26 mouse cellular contexts compared by ENCODE assay signal in the genomic region with DNA sequence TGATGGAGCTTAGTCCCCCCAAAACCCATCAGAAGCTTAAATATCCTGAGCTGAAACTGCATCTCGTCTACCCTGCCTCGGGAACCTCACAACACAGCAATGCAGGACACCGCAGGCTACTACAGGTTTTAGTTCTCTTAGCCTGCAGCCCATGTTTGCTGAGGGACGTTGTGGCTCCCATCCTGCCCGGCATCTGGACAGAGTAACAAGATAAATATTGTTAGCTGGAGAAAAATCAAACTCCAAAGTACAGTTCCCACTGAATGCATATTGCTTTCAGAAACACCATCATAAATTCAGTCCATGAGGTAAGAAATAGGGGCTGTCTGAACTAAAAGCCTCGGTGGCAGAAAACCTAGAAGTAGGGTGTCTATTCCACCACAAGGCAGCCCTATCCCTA.
"Had no signal": no experiment of that assay in that cellular context is flagged by ENCODE, and none has a peak within 500 bp of the region (broad histone marks: within the 10 kb centered on the region; RNA-seq: fewer than 3 reads in every experiment).

No protein-coding gene starts in this region.

- H3K36me3 ChIP-seq: heart, embryonic 10.5 days; heart, embryonic 12.5 days; hindbrain, embryonic 12.5 days; intestine, embryonic 15.5 days; kidney, embryonic 15.5 days had no signal

- H3K4me3 ChIP-seq: gastrocnemius, adult 2 months; heart, embryonic 10.5 days; heart, embryonic 12.5 days; hindbrain, embryonic 10.5 days; hindbrain, embryonic 12.5 days; intestine, embryonic 15.5 days; kidney, embryonic 15.5 days; layer of hippocampus, adult 2 months; left cerebral cortex, adult 2 months; limb, embryonic 10.5 days; limb, embryonic 12.5 days had no signal

- H3K27me3 ChIP-seq: heart, embryonic 12.5 days; hindbrain, embryonic 12.5 days; intestine, embryonic 15.5 days; kidney, embryonic 15.5 days; limb, embryonic 12.5 days had no signal

- H3K9me3 ChIP-seq: heart, embryonic 10.5 days; heart, embryonic 12.5 days; hindbrain, embryonic 10.5 days; hindbrain, embryonic 12.5 days; intestine, embryonic 15.5 days; kidney, embryonic 15.5 days; limb, embryonic 10.5 days; limb, embryonic 12.5 days had no signal

- ATAC-seq: hindbrain, embryonic 16.5 days; inflammation-experienced regulatory T-cells, adult 6 months; intestine, embryonic 15.5 days; intestine, postnatal 0 days had no signal

- DNase-seq: gastrocnemius, adult 2 months; gastrocnemius, postnatal 10 days; gastrocnemius, postnatal 25 days; heart, adult 18-20 months; heart, postnatal 10 days; heart, postnatal 4 days; kidney, adult 18-20 months; kidney, adult 8-10 months; kidney, postnatal 10 days; kidney, postnatal 25 days; kidney, postnatal 4 days had no signal

- H3K4me2 ChIP-seq: heart, embryonic 12.5 days; hindbrain, embryonic 12.5 days; hindbrain, embryonic 14.5 days; intestine, embryonic 15.5 days; kidney, embryonic 15.5 days; limb, embryonic 12.5 days had no signal

- H3K9ac ChIP-seq: heart, embryonic 12.5 days; hindbrain, embryonic 12.5 days; hindbrain, embryonic 14.5 days; intestine, embryonic 15.5 days; kidney, embryonic 15.5 days; limb, embryonic 12.5 days; liver, embryonic 14.5 days had no signal

- H3K27ac ChIP-seq: gastrocnemius, adult 2 months; heart, embryonic 10.5 days; hindbrain, embryonic 10.5 days; hindbrain, embryonic 12.5 days; hindbrain, embryonic 14.5 days; intestine, embryonic 15.5 days; kidney, embryonic 15.5 days; layer of hippocampus, adult 2 months; left cerebral cortex, adult 2 months; limb, embryonic 10.5 days; limb, embryonic 12.5 days; liver, embryonic 14.5 days had no signal
